Mouse (Mus musculus): ENCODE measurements around the gene Gsta3.

DNA sequence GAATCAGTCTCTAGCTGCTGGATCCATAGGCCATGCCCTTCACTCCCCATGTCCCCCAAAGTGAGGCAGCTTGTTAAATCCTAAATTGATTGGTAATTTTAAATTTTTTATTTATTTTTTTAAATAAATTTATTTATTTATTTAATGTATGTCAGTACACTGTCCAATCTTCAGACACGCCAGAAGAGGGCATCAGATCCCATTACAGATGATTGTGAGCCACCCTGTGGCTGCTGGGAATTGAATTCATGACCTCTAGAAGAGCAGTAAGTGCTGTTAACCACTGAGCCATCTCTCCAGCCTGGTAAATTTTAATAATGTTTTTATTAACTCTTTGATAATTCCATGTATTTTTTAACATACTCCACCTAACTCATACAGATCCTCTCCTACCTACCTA is 26.4 kb downstream of the Gsta3 start:
- TF ChIP-seq EP300 (optimal IDR thresholded peaks at IDR 0.05) (no peak), CTCF (IDR thresholded peaks at IDR 0.05; ENCODE audit: low read depth) (peak; percentile 33)

All from stomach, postnatal 0 days (tissue).